Mouse (Mus musculus) activated CD4-positive, CD25-positive, alpha-beta regulatory T cell, adult 4 months (primary cell): Measurements from ENCODE around the gene Dusp8. TPM values are rescaled to one million over a fixed set of nuclear protein-coding genes. Genes with fewer than 3 reads are reported as not detected.

Source experiments
- ATAC-seq: one replicate; pipeline ENCODE4 v1.8.0; 2017
- polyA plus RNA-seq, 2 experiments: library from polyadenylated mRNA; unstranded; fragments of 100-300 nt; shearing (Covaris generic); gene quantifications; one replicate each; pipeline ENCODE4 v1.2.1; 2017

Dusp8 gene
- polyA plus RNA-seq, 2 experiments from 2014 or later: 0.09 to 0.16 TPM

DNA sequence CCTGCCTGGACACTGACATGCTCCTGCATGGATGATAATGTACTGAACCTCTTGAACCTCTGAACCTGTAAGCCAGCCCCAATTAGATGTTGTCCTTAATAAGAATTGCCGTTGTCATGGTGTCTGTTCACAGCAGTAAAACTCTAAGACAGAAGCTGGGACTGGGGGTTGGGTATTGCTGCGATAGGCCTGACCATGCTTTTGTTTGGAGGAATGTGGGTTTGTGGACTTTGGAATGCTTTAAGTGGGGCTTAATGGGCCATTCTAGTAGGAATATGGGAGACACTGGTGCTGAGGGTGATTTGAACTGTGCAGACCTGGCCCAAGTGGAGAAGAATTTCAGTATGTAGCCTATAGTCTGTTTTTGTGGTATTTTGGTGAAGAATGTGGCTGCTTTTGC lies 50.3 kb downstream of the Dusp8 start:
- no peak for ATAC-seq

DNA sequence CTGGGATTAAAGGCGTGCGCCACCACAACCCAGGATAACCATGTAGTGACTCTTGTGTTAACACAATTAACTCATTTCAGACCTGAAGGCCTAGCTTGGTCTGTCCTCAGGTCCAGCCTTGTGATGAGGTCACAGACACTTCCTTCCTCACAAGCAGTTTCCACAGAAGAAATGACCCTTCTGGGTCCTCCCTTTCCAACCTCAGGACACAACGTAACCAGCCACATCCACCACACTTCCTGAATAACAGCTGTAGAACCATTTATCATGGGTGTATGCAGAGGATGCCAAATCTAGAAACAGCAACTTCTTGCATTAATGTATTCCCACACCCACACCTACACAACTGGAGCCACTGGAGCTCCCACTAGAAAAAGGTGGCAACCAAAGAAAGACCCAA lies 54.9 kb downstream of the Dusp8 start:
- no peak for ATAC-seq

DNA sequence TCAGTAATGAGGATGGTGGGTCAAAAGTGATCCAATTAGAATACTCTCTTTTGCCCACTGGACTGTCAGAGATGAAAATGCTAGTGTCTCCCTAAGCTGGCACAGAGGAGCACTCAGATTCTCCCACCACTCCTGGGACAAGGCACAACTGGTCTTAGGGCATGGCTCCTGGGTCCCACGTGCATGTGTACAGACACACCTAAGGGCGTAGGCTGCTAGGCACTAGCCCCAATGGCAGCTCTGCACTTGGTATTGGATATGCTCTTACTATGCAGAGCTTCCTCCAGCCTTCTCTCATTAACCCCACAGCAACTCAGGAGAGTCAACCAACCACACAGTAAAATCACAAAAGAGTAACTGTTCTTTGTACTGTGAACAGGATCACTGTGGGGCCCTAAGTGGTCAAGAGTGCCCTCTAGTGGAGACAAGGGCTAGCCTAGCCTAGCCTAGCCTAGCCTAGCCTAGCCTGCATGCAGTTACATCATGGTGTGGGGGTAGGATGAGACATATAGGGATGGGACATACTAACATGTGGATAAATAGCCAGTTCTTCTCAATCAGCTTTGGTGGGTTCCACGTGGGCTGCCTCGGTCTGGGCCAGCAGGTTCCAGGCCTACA lies 58.0 kb downstream of the Dusp8 start:
- ATAC-seq: no peak

DNA sequence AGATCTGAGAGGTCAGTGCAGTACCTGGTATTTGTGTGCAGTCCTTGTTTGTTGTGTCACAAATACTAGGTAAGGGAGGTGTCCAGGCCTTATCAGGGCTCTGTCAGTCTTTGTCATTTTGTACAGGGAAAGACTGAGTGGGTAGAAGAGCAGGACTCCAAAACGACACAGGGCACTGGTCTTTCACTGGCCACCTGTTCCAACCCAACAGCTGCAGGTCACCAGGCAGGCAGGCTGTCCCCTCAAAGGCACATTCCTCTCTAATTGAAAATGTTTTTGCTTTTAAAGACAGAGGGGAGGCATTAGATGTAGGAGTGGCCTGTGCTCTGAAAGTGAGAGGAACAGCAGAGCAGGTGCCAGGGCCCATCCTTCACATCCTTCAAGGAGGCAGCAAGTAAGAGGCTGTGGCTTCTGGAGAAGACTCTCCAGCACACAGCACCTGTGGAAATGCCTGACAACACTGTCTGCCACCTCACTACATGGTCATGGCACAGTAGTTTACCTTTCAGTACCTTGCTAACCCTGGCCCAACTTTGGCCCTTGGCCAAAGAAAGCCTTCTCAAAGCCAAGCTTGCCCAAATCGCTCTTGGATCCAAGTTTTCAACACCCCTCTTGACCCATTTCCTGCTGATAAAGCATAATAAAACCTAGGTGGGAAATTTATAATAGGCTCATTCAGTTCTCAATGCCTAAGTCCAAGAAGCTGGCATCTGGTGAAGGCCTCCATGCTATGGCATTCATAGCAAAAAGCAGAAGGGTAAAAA lies 60.4 kb downstream of the Dusp8 start:
- no peak for ATAC-seq

GRCm38 (mm10) chr7:142034198-142034597 lies 61.4 kb downstream of the Dusp8 start:
- ATAC-seq: no peak

DNA sequence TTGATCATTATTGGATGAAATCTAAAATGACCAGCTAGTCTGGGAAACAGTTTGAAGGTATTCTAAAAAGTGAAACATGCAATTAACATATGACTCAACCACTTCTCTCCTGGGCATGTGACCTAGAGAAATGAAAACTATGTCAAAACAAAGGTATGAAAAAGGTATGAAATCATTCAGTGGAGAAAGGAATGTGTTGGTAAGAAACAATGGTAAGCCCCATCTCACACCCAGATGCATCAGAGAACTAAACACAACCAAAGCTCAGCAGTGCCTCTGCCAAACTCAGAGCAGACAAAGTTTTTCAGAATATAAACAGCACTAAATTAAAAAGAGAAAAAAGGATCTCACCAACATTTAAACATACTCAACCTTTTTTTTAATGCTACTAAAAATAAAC lies 65.6 kb downstream of the Dusp8 start:
- ATAC-seq: no peak

Other genes with a start within 250 kb of the Dusp8 start
- 10 to 100 TPM; 22.4 to 23.8 TPM for gene Tollip, start 177.3 kb downstream of the Dusp8 start, polyA plus RNA-seq
- under 1 TPM; 0.21 to 0.45 TPM for gene Brsk2, start 146.1 kb downstream of the Dusp8 start, polyA plus RNA-seq
- gene Mob2, start 34.8 kb downstream of the Dusp8 start, polyA plus RNA-seq: 10 to 100 TPM; 55.7 to 62.4 TPM
- gene Gm45618, start 24.9 kb upstream of the Dusp8 start, polyA plus RNA-seq: not detected
- not detected for gene Gm39115, start 40.2 kb upstream of the Dusp8 start, polyA plus RNA-seq
- gene Gm45337, start 48.8 kb upstream of the Dusp8 start, polyA plus RNA-seq: not detected
- not detected for gene Gm29735, start 61.3 kb upstream of the Dusp8 start, polyA plus RNA-seq
- gene Gm4553, start 69.9 kb upstream of the Dusp8 start, polyA plus RNA-seq: not detected
- not detected for gene Krtap5-2, start 80.2 kb upstream of the Dusp8 start, polyA plus RNA-seq
- gene Gm10153, start 94.5 kb upstream of the Dusp8 start, polyA plus RNA-seq: not detected
- not detected for gene Krtap5-3, start 105.5 kb upstream of the Dusp8 start, polyA plus RNA-seq
- not detected for gene Gm7579, start 116.0 kb upstream of the Dusp8 start, polyA plus RNA-seq
- not detected for gene Krtap5-5, start 134.1 kb upstream of the Dusp8 start, polyA plus RNA-seq
- gene Gm40460, start 145.2 kb upstream of the Dusp8 start, polyA plus RNA-seq: not detected
- not detected for gene Gm2431, start 162.5 kb upstream of the Dusp8 start, polyA plus RNA-seq
- not detected for gene Gm4559, start 178.5 kb upstream of the Dusp8 start, polyA plus RNA-seq
- not detected for gene Krtap5-1, start 201.3 kb upstream of the Dusp8 start, polyA plus RNA-seq
- gene Krtap5-4, start 207.7 kb upstream of the Dusp8 start, polyA plus RNA-seq: not detected